Comparison of ENCODE assay signal across 14 mouse cellular contexts in the genomic region with DNA sequence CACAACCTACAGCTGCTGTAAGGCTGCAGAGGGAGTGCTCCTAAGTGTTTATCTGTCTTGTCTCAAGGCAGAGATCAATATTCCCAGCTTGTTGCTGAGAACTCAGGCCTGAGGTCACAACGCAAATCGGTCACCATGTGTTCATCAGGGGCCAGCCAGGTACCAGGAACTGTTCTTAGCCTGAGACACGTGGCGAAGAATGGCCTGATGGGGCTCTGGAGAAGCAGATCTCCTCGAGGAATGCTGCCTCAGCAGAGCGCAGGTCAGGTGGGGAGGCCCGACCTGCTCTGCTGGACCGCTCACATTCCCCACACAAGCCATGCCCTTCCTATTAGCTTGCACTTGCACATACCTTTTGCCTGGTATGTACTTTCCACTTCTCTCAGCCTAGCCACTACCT. TPM values are rescaled to one million over a fixed set of nuclear protein-coding genes. Genes with fewer than 3 reads are reported as not detected.
DNase-seq lines count a peak whose midpoint lies in the region; ATAC-seq and TF ChIP-seq lines count a peak whose summit lies in the region.
"Had no signal": no experiment of that assay in that cellular context is flagged by ENCODE, and none has a peak within 500 bp of the region (broad histone marks: within the 10 kb centered on the region; RNA-seq: fewer than 3 reads in every experiment).

No protein-coding gene starts in this region.

- H3K9ac ChIP-seq in CH12.LX (ENCODE audit: insufficient read depth, low read depth): no peak overlapping the region
- peak overlapping the region; percentile 32; the same call in 1 of the 2 replicates for H3K9ac ChIP-seq in embryonic facial prominence, embryonic 13.5 days
- H3K9ac ChIP-seq in kidney, embryonic 15.5 days: 0 out of 2 replicates have a peak overlapping the region, but pooled peaks have one; percentile 19
- no peak overlapping the region for H3K9ac ChIP-seq in lung, postnatal 0 days (replicated peaks; ENCODE audit: low read depth)
- no peak overlapping the region for H3K9ac ChIP-seq in forebrain, embryonic 11.5 days (ENCODE audit: low read length)
- H3K9ac ChIP-seq: embryonic facial prominence, embryonic 15.5 days; limb, embryonic 13.5 days had no signal

- DNase-seq in CH12.LX (ENCODE audit: extremely low read depth): no peak
- DNase-seq in lung, postnatal 0 days (ENCODE audit: low spot score): peak; percentile 87
- no peak for DNase-seq in forebrain, embryonic 11.5 days (ENCODE audit: low spot score)
- DNase-seq in left cerebral cortex, postnatal 4 days: no peak
- DNase-seq in gastrocnemius, postnatal 36 days: no peak
- DNase-seq in left cerebral cortex, postnatal 14 days (ENCODE audit: low spot score in 2 of 2): no peak
- DNase-seq: cerebellum, postnatal 25 days; heart, postnatal 10 days had no signal

- no peaks in the 10 kb centered on the region for H3K27me3 ChIP-seq in CH12.LX (replicated peaks)
- H3K27me3 ChIP-seq in embryonic facial prominence, embryonic 13.5 days: no peaks in the 10 kb centered on the region
- H3K27me3 ChIP-seq in kidney, embryonic 15.5 days: no peaks in the 10 kb centered on the region
- H3K27me3 ChIP-seq in lung, postnatal 0 days (replicated peaks; ENCODE audit: insufficient read depth, low read length): no peaks in the 10 kb centered on the region
- no peaks in the 10 kb centered on the region for H3K27me3 ChIP-seq in forebrain, embryonic 11.5 days (ENCODE audit: control insufficient read depth, insufficient read depth, low read length)
- H3K27me3 ChIP-seq: embryonic facial prominence, embryonic 15.5 days; limb, embryonic 13.5 days had no signal

- TF ChIP-seq CTCF in CH12.LX (conservative IDR thresholded peaks at IDR 0.05 in 1 of 2, IDR thresholded peaks at IDR 0.05 in 1 of 2; ENCODE audit: low read depth in 2 of 2, low read length in 2 of 2): no peak
- TF ChIP-seq CTCF in lung, postnatal 0 days (IDR thresholded peaks at IDR 0.05): no peak

- TF ChIP-seq RAD21 in CH12.LX (IDR thresholded peaks at IDR 0.05; ENCODE audit: low read depth, low read length): no peak

- peaks cover 0 to 25% of the 10 kb centered on the region in 2 experiments for H3K36me3 ChIP-seq in CH12.LX (replicated peaks in 1 of 2; ENCODE audit: control insufficient read depth in 1 of 2, insufficient read depth in 1 of 2, low read length in 1 of 2)
- peaks cover 3% of the 10 kb centered on the region; the same call in 1 of the 2 replicates for H3K36me3 ChIP-seq in embryonic facial prominence, embryonic 13.5 days
- H3K36me3 ChIP-seq in kidney, embryonic 15.5 days: no peaks in the 10 kb centered on the region
- no peaks in the 10 kb centered on the region for H3K36me3 ChIP-seq in lung, postnatal 0 days (ENCODE audit: insufficient read depth, low read length)
- no peaks in the 10 kb centered on the region for H3K36me3 ChIP-seq in forebrain, embryonic 11.5 days (ENCODE audit: control insufficient read depth, insufficient read depth, low read length)
- H3K36me3 ChIP-seq: embryonic facial prominence, embryonic 15.5 days; limb, embryonic 13.5 days had no signal

- dilution Hi-C loops in CH12.LX (cut with MboI; ENCODE audit: extremely low pct_ligation_motif_present, extremely low pct_unique_long_range_greater_than_20kb, low sequenced_read_pairs): no loop called here

- 59% methylated on average over 8 of the region's 8 CpGs for WGBS in embryonic facial prominence, embryonic 13.5 days
- 39% methylated on average over 8 of the region's 8 CpGs for WGBS in kidney, embryonic 15.5 days
- 51% methylated on average over 8 of the region's 8 CpGs for WGBS in lung, postnatal 0 days
- WGBS in forebrain, embryonic 11.5 days: 82% methylated on average over 8 of the region's 8 CpGs

- no peak overlapping the region for H3K4me2 ChIP-seq in CH12.LX (ENCODE audit: insufficient read depth, low read depth, poor library complexity, severe bottlenecking)
- no peak overlapping the region for H3K4me2 ChIP-seq in embryonic facial prominence, embryonic 13.5 days
- no peak overlapping the region for H3K4me2 ChIP-seq in kidney, embryonic 15.5 days
- H3K4me2 ChIP-seq in lung, postnatal 0 days (replicated peaks; ENCODE audit: low read depth, low read length): no peak overlapping the region
- H3K4me2 ChIP-seq in forebrain, embryonic 11.5 days (ENCODE audit: low read depth, low read length, severe bottlenecking): no peak overlapping the region
- H3K4me2 ChIP-seq: embryonic facial prominence, embryonic 15.5 days; limb, embryonic 13.5 days had no signal

- no peaks in the 10 kb centered on the region for H3K9me3 ChIP-seq in CH12.LX (replicated peaks; ENCODE audit: low read length)
- H3K9me3 ChIP-seq in embryonic facial prominence, embryonic 13.5 days: no peaks in the 10 kb centered on the region
- no peaks in the 10 kb centered on the region for H3K9me3 ChIP-seq in kidney, embryonic 15.5 days (replicated peaks)
- H3K9me3 ChIP-seq in lung, postnatal 0 days (ENCODE audit: low read length): no peaks in the 10 kb centered on the region
- H3K9me3 ChIP-seq in forebrain, embryonic 11.5 days (ENCODE audit: control insufficient read depth, low read length): no peaks in the 10 kb centered on the region
- H3K9me3 ChIP-seq: embryonic facial prominence, embryonic 15.5 days; limb, embryonic 13.5 days had no signal

- H3K4me1 ChIP-seq in CH12.LX (ENCODE audit: control insufficient read depth in 1 of 2, insufficient read depth in 2 of 2): peaks cover 44 to 94% of the 10 kb centered on the region in 2 experiments
- H3K4me1 ChIP-seq in embryonic facial prominence, embryonic 13.5 days: peaks cover 42% of the 10 kb centered on the region
- H3K4me1 ChIP-seq in kidney, embryonic 15.5 days: peaks cover 47% of the 10 kb centered on the region
- H3K4me1 ChIP-seq in lung, postnatal 0 days (ENCODE audit: insufficient read depth, low read depth, low read length): no peaks in the 10 kb centered on the region
- H3K4me1 ChIP-seq in forebrain, embryonic 11.5 days (replicated peaks; ENCODE audit: control insufficient read depth, insufficient read depth, low read length): no peaks in the 10 kb centered on the region

- TF ChIP-seq POLR2A in CH12.LX (IDR thresholded peaks at IDR 0.05; ENCODE audit: low read depth, low read length): no peak

- H3K4me3 ChIP-seq in CH12.LX (replicated peaks in 1 of 3; ENCODE audit: low read depth in 2 of 3, low read length in 2 of 3, poor library complexity in 1 of 3): peak overlapping the region in 1 of 3 experiments; percentile 0
- no peak overlapping the region for H3K4me3 ChIP-seq in embryonic facial prominence, embryonic 13.5 days
- no peak overlapping the region for H3K4me3 ChIP-seq in kidney, embryonic 15.5 days (replicated peaks)
- no peak overlapping the region for H3K4me3 ChIP-seq in lung, postnatal 0 days (ENCODE audit: low read depth, low read length)
- no peak overlapping the region for H3K4me3 ChIP-seq in forebrain, embryonic 11.5 days (ENCODE audit: low read depth, low read length)
- H3K4me3 ChIP-seq: embryonic facial prominence, embryonic 15.5 days; limb, embryonic 13.5 days had no signal

- peaks cover 15% of the 10 kb centered on the region for H3K79me2 ChIP-seq in CH12.LX (replicated peaks; ENCODE audit: control insufficient read depth, extremely low read depth, insufficient read depth, poor library complexity, severe bottlenecking)

- intact Hi-C loops in left cerebral cortex, postnatal 4 days (cut with DNase I): no loop called here
- intact Hi-C loops in gastrocnemius, postnatal 36 days (cut with DNase I): no loop called here
- intact Hi-C loops in left cerebral cortex, postnatal 14 days (cut with DNase I): no loop called here

- H3K27ac ChIP-seq in CH12.LX (ENCODE audit: insufficient read depth, low read depth): 0 out of 2 replicates have a peak overlapping the region, but pooled peaks have one; percentile 69
- no peak overlapping the region for H3K27ac ChIP-seq in embryonic facial prominence, embryonic 13.5 days
- H3K27ac ChIP-seq in kidney, embryonic 15.5 days: peak overlapping the region; percentile 91
- H3K27ac ChIP-seq in lung, postnatal 0 days (ENCODE audit: low read length): 0 out of 2 replicates have a peak overlapping the region, but pooled peaks have one; percentile 69
- no peak overlapping the region for H3K27ac ChIP-seq in forebrain, embryonic 11.5 days (ENCODE audit: low read depth, low read length)
- H3K27ac ChIP-seq: embryonic facial prominence, embryonic 15.5 days; limb, embryonic 13.5 days had no signal

- no peak for ATAC-seq in embryonic facial prominence, embryonic 13.5 days (ENCODE audit: insufficient number of reproducible peaks, insufficient read depth, low FRiP score, low TSS enrichment, low read depth)
- ATAC-seq in kidney, embryonic 15.5 days (replicated peaks; ENCODE audit: low FRiP score): peak; percentile 63
- peak; percentile 95 for ATAC-seq in lung, postnatal 0 days
- ATAC-seq in forebrain, embryonic 11.5 days (replicated peaks; ENCODE audit: low FRiP score): no peak
- ATAC-seq: CD4-positive, CD25-positive, alpha-beta regulatory T cell, adult 4 months had no signal

- TF ChIP-seq EP300 in CH12.LX (IDR thresholded peaks at IDR 0.05; ENCODE audit: low read length): no peak
- peak; percentile 73 for TF ChIP-seq EP300 in lung, postnatal 0 days (IDR thresholded peaks at IDR 0.05)

- in situ Hi-C loops in CH12.LX (cut with MboI; ENCODE audit: low pct_ligation_motif_present, low pct_unique_long_range_greater_than_20kb, low sequenced_read_pairs): no loop called here

RNA-seq across cellular contexts. Expression of gene Tbc1d10a, which starts 10.0 kb away (rescaled TPM):
- 30.3 and 37.7 TPM in 2 replicates for total RNA-seq in CH12.LX (2012; rRNA removed)
- total RNA-seq in CH12.LX (2014; rRNA removed): 30.9 and 33.9 TPM in 2 replicates
- 33.5 and 37.6 TPM in 2 replicates for polyA plus RNA-seq in CH12.LX (2012; ENCODE audit: insufficient read length, low read depth)
- 39.2 and 39.4 TPM in 2 replicates for polyA plus RNA-seq in embryonic facial prominence, embryonic 13.5 days (2015; fragmentation: Nextera tagmentation; extraction: Ambion mirVana)
- 43.9 and 44.5 TPM in 2 replicates for polyA plus RNA-seq in kidney, embryonic 15.5 days (2015; fragmentation: Nextera tagmentation; extraction: Ambion mirVana)
- polyA plus RNA-seq in lung, postnatal 0 days (2015; fragmentation: Nextera tagmentation; extraction: Ambion mirVana): 41.7 and 43.8 TPM in 2 replicates
- polyA plus RNA-seq in forebrain, embryonic 11.5 days (2014; fragmentation: Nextera tagmentation; extraction: Ambion mirVana): 22.4 and 23.0 TPM in 2 replicates
- 10 to 100 TPM; 25.7 to 26.8 TPM for total RNA-seq in left cerebral cortex, postnatal 4 days (2021)
- 1 to 10 TPM; 3.7 to 4.4 TPM for total RNA-seq in gastrocnemius, postnatal 36 days (2021)
- total RNA-seq in left cerebral cortex, postnatal 14 days (2021): 10 to 100 TPM; 32.9 to 33.2 TPM

RNA-seq across cellular contexts. Expression of gene Castor1, which starts 21.4 kb away (rescaled TPM):
- 4.7 and 5.8 TPM in 2 replicates for total RNA-seq in CH12.LX (2012; rRNA removed)
- 13.0 TPM in 2 replicates for total RNA-seq in CH12.LX (2014; rRNA removed)
- polyA plus RNA-seq in CH12.LX (2012; ENCODE audit: insufficient read length, low read depth): 18.2 and 23.7 TPM in 2 replicates
- 6.6 and 7.1 TPM in 2 replicates for polyA plus RNA-seq in embryonic facial prominence, embryonic 13.5 days (2015; fragmentation: Nextera tagmentation; extraction: Ambion mirVana)
- 6.0 and 6.5 TPM in 2 replicates for polyA plus RNA-seq in kidney, embryonic 15.5 days (2015; fragmentation: Nextera tagmentation; extraction: Ambion mirVana)
- polyA plus RNA-seq in lung, postnatal 0 days (2015; fragmentation: Nextera tagmentation; extraction: Ambion mirVana): 16.5 and 17.8 TPM in 2 replicates
- polyA plus RNA-seq in forebrain, embryonic 11.5 days (2014; fragmentation: Nextera tagmentation; extraction: Ambion mirVana): 2.0 and 2.5 TPM in 2 replicates
- total RNA-seq in left cerebral cortex, postnatal 4 days (2021): 1 to 10 TPM; 1.8 to 1.9 TPM
- 1 to 10 TPM; 2.2 to 3.0 TPM for total RNA-seq in gastrocnemius, postnatal 36 days (2021)
- total RNA-seq in left cerebral cortex, postnatal 14 days (2021): 1 to 10 TPM; 4.3 to 4.9 TPM

RNA-seq across cellular contexts. Expression of gene Sf3a1, which starts 36.5 kb away (rescaled TPM):
- total RNA-seq in CH12.LX (2012; rRNA removed) (46.5 and 56.9 TPM in 2 replicates), CH12.LX (2014; rRNA removed) (28.6 and 29.5 TPM in 2 replicates)
- 93.4 and 97.6 TPM in 2 replicates for polyA plus RNA-seq in CH12.LX (2012; ENCODE audit: insufficient read length, low read depth)
- polyA plus RNA-seq in embryonic facial prominence, embryonic 13.5 days (2015; fragmentation: Nextera tagmentation; extraction: Ambion mirVana): 59.6 and 71.6 TPM in 2 replicates
- 57.8 and 61.7 TPM in 2 replicates for polyA plus RNA-seq in kidney, embryonic 15.5 days (2015; fragmentation: Nextera tagmentation; extraction: Ambion mirVana)
- 12.6 and 13.4 TPM in 2 replicates for polyA plus RNA-seq in lung, postnatal 0 days (2015; fragmentation: Nextera tagmentation; extraction: Ambion mirVana)
- polyA plus RNA-seq in forebrain, embryonic 11.5 days (2014; fragmentation: Nextera tagmentation; extraction: Ambion mirVana): 107 and 108 TPM in 2 replicates
- 10 to 100 TPM; 75.5 to 93.4 TPM for total RNA-seq in left cerebral cortex, postnatal 4 days (2021)
- total RNA-seq in gastrocnemius, postnatal 36 days (2021): 10 to 100 TPM; 16.2 to 17.0 TPM
- total RNA-seq in left cerebral cortex, postnatal 14 days (2021): 10 to 100 TPM; 68.8 to 78.6 TPM

RNA-seq across cellular contexts. Expression of gene Ccdc157, which starts 36.5 kb away (rescaled TPM):
- total RNA-seq in CH12.LX (2012; rRNA removed): 4.2 and 4.4 TPM in 2 replicates
- 2.3 and 2.6 TPM in 2 replicates for total RNA-seq in CH12.LX (2014; rRNA removed)
- polyA plus RNA-seq in CH12.LX (2012; ENCODE audit: insufficient read length, low read depth): 3.9 and 4.0 TPM in 2 replicates
- 8.2 and 9.7 TPM in 2 replicates for polyA plus RNA-seq in embryonic facial prominence, embryonic 13.5 days (2015; fragmentation: Nextera tagmentation; extraction: Ambion mirVana)
- 7.2 and 9.0 TPM in 2 replicates for polyA plus RNA-seq in kidney, embryonic 15.5 days (2015; fragmentation: Nextera tagmentation; extraction: Ambion mirVana)
- 7.3 and 8.2 TPM in 2 replicates for polyA plus RNA-seq in lung, postnatal 0 days (2015; fragmentation: Nextera tagmentation; extraction: Ambion mirVana)
- 5.3 and 5.9 TPM in 2 replicates for polyA plus RNA-seq in forebrain, embryonic 11.5 days (2014; fragmentation: Nextera tagmentation; extraction: Ambion mirVana)
- 10 to 100 TPM; 12.1 to 13.5 TPM for total RNA-seq in left cerebral cortex, postnatal 4 days (2021)
- 1 to 10 TPM; 2.6 to 2.8 TPM for total RNA-seq in gastrocnemius, postnatal 36 days (2021)
- total RNA-seq in left cerebral cortex, postnatal 14 days (2021): 10 to 100 TPM; 14.0 to 16.5 TPM

RNA-seq across cellular contexts. Expression of gene Osm, which starts 39.6 kb away (rescaled TPM):
- 11.0 and 12.8 TPM in 2 replicates for total RNA-seq in CH12.LX (2012; rRNA removed)
- 11.8 and 15.1 TPM in 2 replicates for total RNA-seq in CH12.LX (2014; rRNA removed)
- 10.4 and 12.5 TPM in 2 replicates for polyA plus RNA-seq in CH12.LX (2012; ENCODE audit: insufficient read length, low read depth)
- not detected in 2 replicates for polyA plus RNA-seq in embryonic facial prominence, embryonic 13.5 days (2015; fragmentation: Nextera tagmentation; extraction: Ambion mirVana)
- polyA plus RNA-seq in kidney, embryonic 15.5 days (2015; fragmentation: Nextera tagmentation; extraction: Ambion mirVana): not detected in 2 replicates
- 0.69 and 1.3 TPM in 2 replicates for polyA plus RNA-seq in lung, postnatal 0 days (2015; fragmentation: Nextera tagmentation; extraction: Ambion mirVana)
- polyA plus RNA-seq in forebrain, embryonic 11.5 days (2014; fragmentation: Nextera tagmentation; extraction: Ambion mirVana): not detected in 2 replicates
- under 1 TPM in 1 of 2 experiments, not detected in 1; 0.30 TPM for total RNA-seq in left cerebral cortex, postnatal 4 days (2021)
- not detected for total RNA-seq in gastrocnemius, postnatal 36 days (2021)
- not detected for total RNA-seq in left cerebral cortex, postnatal 14 days (2021)
- total RNA-seq: heart, postnatal 10 days; layer of hippocampus, postnatal 14 days had no signal

Comparison
In these comparisons a context has a peak if more than half of its experiments do, and no peak if none do; other contexts are left out.
1. H3K27ac ChIP-seq: peak in CH12.LX (single experiment), kidney, embryonic 15.5 days (single experiment) and lung, postnatal 0 days (single experiment); none in embryonic facial prominence, embryonic 13.5 days (single experiment) and forebrain, embryonic 11.5 days (single experiment).
2. H3K9ac ChIP-seq: peak in embryonic facial prominence, embryonic 13.5 days (single experiment) and kidney, embryonic 15.5 days (single experiment); none in CH12.LX (single experiment), lung, postnatal 0 days (single experiment) and forebrain, embryonic 11.5 days (single experiment).
3. ATAC-seq: peak in kidney, embryonic 15.5 days (single experiment) and lung, postnatal 0 days (single experiment); none in embryonic facial prominence, embryonic 13.5 days (single experiment) and forebrain, embryonic 11.5 days (single experiment).